Mouse (Mus musculus): ENCODE measurements around the gene Rab3a.

The Rab3a gene

GRCm38 (mm10) chr8:70801156-70801555 is 46.7 kb downstream of the Rab3a start:
- DNase-seq (ENCODE audit: low spot score in 2 of 2), result peak; percentile 81 to 82

- DNase-seq (ENCODE audit: low spot score in 2 of 2), result no peak
Measured at GRCm38 (mm10) chr8:70801830-70802229, 47.4 kb downstream of the Rab3a start.

GRCm38 (mm10) chr8:70802786-70803510 is 48.5 kb downstream of the Rab3a start:
- DNase-seq (ENCODE audit: low spot score in 2 of 2), result no peak

GRCm38 (mm10) chr8:70803761-70804480 is 49.4 kb downstream of the Rab3a start:
- DNase-seq (ENCODE audit: low spot score in 2 of 2), result peak; percentile 77 to 81

- peak; percentile 80 to 83 for DNase-seq (ENCODE audit: low spot score in 2 of 2)
Measured at GRCm38 (mm10) chr8:70804481-70805206, 50.2 kb downstream of the Rab3a start, which contains the start of gene Mast3. Gene Mast3, minus strand, starts transcription at chr8:70805054.

- DNase-seq (ENCODE audit: low spot score in 2 of 2), result no peak
Measured at GRCm38 (mm10) chr8:70806541-70806940, 52.1 kb downstream of the Rab3a start.

GRCm38 (mm10) chr8:70807304-70807703 is 52.8 kb downstream of the Rab3a start:
- no peak for DNase-seq (ENCODE audit: low spot score in 2 of 2)

- DNase-seq (ENCODE audit: low spot score in 2 of 2), result no peak
Measured at GRCm38 (mm10) chr8:70808239-70808638, 53.8 kb downstream of the Rab3a start, which contains the start of gene Il12rb1. Gene Il12rb1, plus strand, starts transcription at chr8:70808449.
